Mouse (Mus musculus) spleen, postnatal 14 days (tissue): ENCODE measurements around the gene Gm21973.

Experiments used
- DNase-seq, 2 experiments: peaks; one replicate each; pipeline ENCODE4 v3.0.0; 2021 to 2022; ENCODE audit warnings: low spot score in 2 of 2

Gene Gm21973

GRCm38 (mm10) chr15:10325080-10325479, at the start of gene Gm21973:
Gene Gm21973 (plus strand): TSS chr15:10325380.
- no peak for DNase-seq

GRCm38 (mm10) chr15:10276386-10276785, 48.8 kb upstream of the Gm21973 start:
- no peak for DNase-seq

GRCm38 (mm10) chr15:10277461-10277860, 47.7 kb upstream of the Gm21973 start:
- no peak for DNase-seq

- no peak for DNase-seq
These were observed 43.6 kb upstream of the Gm21973 start for GRCm38 (mm10) chr15:10281546-10281945.

- DNase-seq = no peak
These were observed 41.5 kb upstream of the Gm21973 start for GRCm38 (mm10) chr15:10283661-10284060.

GRCm38 (mm10) chr15:10296570-10296969, 28.6 kb upstream of the Gm21973 start:
- no peak for DNase-seq

GRCm38 (mm10) chr15:10298058-10298457, 27.1 kb upstream of the Gm21973 start:
- DNase-seq = no peak

GRCm38 (mm10) chr15:10299467-10299866, 25.7 kb upstream of the Gm21973 start:
- no peak for DNase-seq

GRCm38 (mm10) chr15:10306461-10306860, 18.7 kb upstream of the Gm21973 start:
- DNase-seq = no peak

GRCm38 (mm10) chr15:10311826-10312225, 13.4 kb upstream of the Gm21973 start:
- no peak for DNase-seq

GRCm38 (mm10) chr15:10313522-10314455, 11.4 kb upstream of the Gm21973 start:
- peak in 1 of 2 experiments; percentile 26 for DNase-seq

- DNase-seq = no peak
These were observed 5.4 kb downstream of the Gm21973 start for GRCm38 (mm10) chr15:10330626-10331025.

GRCm38 (mm10) chr15:10332566-10332965, 7.4 kb downstream of the Gm21973 start:
- DNase-seq = no peak

- DNase-seq = no peak
These were observed 13.4 kb downstream of the Gm21973 start for GRCm38 (mm10) chr15:10338606-10339005.

- no peak for DNase-seq
These were observed 21.9 kb downstream of the Gm21973 start for GRCm38 (mm10) chr15:10347044-10347443.

- no peak for DNase-seq
These were observed 33.1 kb downstream of the Gm21973 start, which contains the start of gene Agxt2 for GRCm38 (mm10) chr15:10358039-10358948. Gene Agxt2 (plus strand): TSS chr15:10358532.

- DNase-seq = no peak
These were observed 41.2 kb downstream of the Gm21973 start for GRCm38 (mm10) chr15:10366331-10366730.

- DNase-seq = no peak
These were observed 50.2 kb downstream of the Gm21973 start for GRCm38 (mm10) chr15:10375404-10375803.

- no peak for DNase-seq
These were observed 53.3 kb downstream of the Gm21973 start for GRCm38 (mm10) chr15:10378338-10378959.

- no peak for DNase-seq
These were observed 54.7 kb downstream of the Gm21973 start for GRCm38 (mm10) chr15:10379757-10380458.

- no peak for DNase-seq
These were observed 62.1 kb downstream of the Gm21973 start for GRCm38 (mm10) chr15:10387263-10387662.
